Mouse (Mus musculus): ENCODE measurements around the gene Epop. TPM values are rescaled to one million over a fixed set of nuclear protein-coding genes. Genes with fewer than 3 reads are reported as not detected.
"Not testable (repeated sequence)": the region's sequence is repeated elsewhere in the genome, so short reads cannot be mapped to it uniquely, and the experiment has no call there.

Gene Epop
- polyA plus RNA-seq, 1 experiment from 2014 or later: 9.7 TPM

DNA sequence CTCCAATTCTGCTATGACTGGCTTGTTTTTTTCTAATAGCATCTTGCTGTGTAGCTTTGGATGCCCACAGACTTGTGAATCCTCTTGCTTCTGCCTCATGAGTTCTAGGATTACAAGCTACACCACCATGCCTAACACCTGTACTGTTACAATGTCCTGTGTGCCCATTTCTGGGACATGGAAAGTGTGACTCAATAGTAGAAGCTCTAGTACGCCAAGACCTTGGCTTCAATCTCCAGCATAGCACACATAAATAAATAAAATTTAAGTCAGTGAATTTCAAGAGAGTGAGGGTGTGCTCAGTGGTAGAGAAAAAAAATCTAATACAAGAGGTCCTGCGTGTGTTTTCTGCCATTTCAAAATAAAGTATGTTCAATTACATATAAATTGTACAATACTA is 24.7 kb upstream of the Epop start:
- TF ChIP-seq EP300 (optimal IDR thresholded peaks at IDR 0.05) (no peak), CTCF (IDR thresholded peaks at IDR 0.05; ENCODE audit: low read depth) (no peak)
- H3K4me3 ChIP-seq (ENCODE audit: low read depth, low read length): no peak overlapping the region
- WGBS: 81% methylated on average over 2 of the region's 2 CpGs

DNA sequence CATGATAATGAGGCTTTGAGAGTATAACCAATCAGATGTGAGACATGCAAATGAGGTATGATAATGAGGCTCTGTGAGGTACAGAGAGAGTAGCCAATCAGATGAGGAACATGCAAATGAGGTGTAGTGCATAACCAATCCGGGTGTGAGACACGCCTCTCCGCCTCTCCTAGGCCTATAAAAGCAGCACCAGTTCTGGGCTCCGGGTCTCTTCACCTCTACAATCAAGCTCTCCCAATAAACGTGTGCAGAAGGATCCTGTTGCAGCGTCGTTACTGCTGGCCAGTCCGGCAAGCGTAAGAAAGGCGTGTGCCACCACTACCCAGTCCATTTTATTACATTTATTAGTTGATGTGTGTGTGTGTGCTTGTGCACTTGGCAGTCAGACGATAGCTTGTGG is 23.9 kb upstream of the Epop start:
- not testable (repeated sequence) for H3K9me3 ChIP-seq (ENCODE audit: control insufficient read depth, low read length); H3K27ac ChIP-seq (replicated peaks); H3K4me1 ChIP-seq (replicated peaks; ENCODE audit: control insufficient read depth, insufficient read depth); H3K4me2 ChIP-seq (replicated peaks; ENCODE audit: low read depth); H3K9ac ChIP-seq (ENCODE audit: low read length); ATAC-seq (ENCODE audit: low FRiP score, low TSS enrichment); DNase-seq (ENCODE audit: low spot score); H3K4me3 ChIP-seq (ENCODE audit: low read depth, low read length); H3K36me3 ChIP-seq (ENCODE audit: control insufficient read depth, insufficient read depth, low read length); H3K27me3 ChIP-seq (ENCODE audit: control insufficient read depth, insufficient read depth, low read length)
- 94% methylated on average over 11 of the region's 11 CpGs for WGBS

More for the DNA sequence above, 24.7 kb upstream of the Epop start:
- Histone ChIP-seq H3K4me2 (replicated peaks; ENCODE audit: low read depth) (no peak overlapping the region), H3K27ac (replicated peaks) (no peak overlapping the region), H3K36me3 (ENCODE audit: control insufficient read depth, insufficient read depth, low read length) (no peaks in the 10 kb centered on the region), H3K9ac (ENCODE audit: low read length) (no peak overlapping the region), H3K9me3 (ENCODE audit: control insufficient read depth, low read length) (no peaks in the 10 kb centered on the region), H3K27me3 (ENCODE audit: control insufficient read depth, insufficient read depth, low read length) (no peaks in the 10 kb centered on the region), H3K4me1 (replicated peaks; ENCODE audit: control insufficient read depth, insufficient read depth) (no peaks in the 10 kb centered on the region)
- DNase-seq (ENCODE audit: low spot score) (no peak), ATAC-seq (ENCODE audit: low FRiP score, low TSS enrichment) (no peak)

DNA sequence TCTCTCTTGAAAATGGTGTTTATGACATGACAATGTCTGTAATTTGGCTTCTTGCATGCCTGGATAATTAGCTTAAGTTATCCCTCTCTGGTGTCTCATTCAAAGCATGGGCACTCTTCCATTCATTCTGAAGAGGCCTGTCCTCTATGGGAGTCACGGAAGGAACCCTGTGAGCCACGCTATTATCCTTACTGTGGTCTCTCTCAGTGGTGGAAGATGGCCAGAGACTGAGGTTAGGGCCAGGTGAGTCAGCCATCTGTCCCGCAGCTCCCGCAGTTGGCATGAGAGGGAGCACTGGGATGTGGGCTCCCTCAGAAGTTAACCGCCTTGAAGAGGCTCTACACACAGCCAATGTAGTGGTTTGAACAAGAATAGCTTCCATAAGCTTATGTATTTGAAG is 20.8 kb upstream of the Epop start:
- no peak for TF ChIP-seq EP300 (optimal IDR thresholded peaks at IDR 0.05)
- no peak for TF ChIP-seq CTCF (IDR thresholded peaks at IDR 0.05; ENCODE audit: low read depth)
- H3K27me3 ChIP-seq (ENCODE audit: control insufficient read depth, insufficient read depth, low read length): no peaks in the 10 kb centered on the region
- ATAC-seq (ENCODE audit: low FRiP score, low TSS enrichment) (no peak), DNase-seq (ENCODE audit: low spot score) (no peak)
- H3K9me3 ChIP-seq (ENCODE audit: control insufficient read depth, low read length): no peaks in the 10 kb centered on the region
- H3K9ac ChIP-seq (ENCODE audit: low read length): no peak overlapping the region
- H3K4me3 ChIP-seq (ENCODE audit: low read depth, low read length): no peak overlapping the region
- 60% methylated on average over 5 of the region's 5 CpGs for WGBS
- no peak overlapping the region for H3K27ac ChIP-seq (replicated peaks)
- no peaks in the 10 kb centered on the region for H3K36me3 ChIP-seq (ENCODE audit: control insufficient read depth, insufficient read depth, low read length)
- no peaks in the 10 kb centered on the region for H3K4me1 ChIP-seq (replicated peaks; ENCODE audit: control insufficient read depth, insufficient read depth)
- no peak overlapping the region for H3K4me2 ChIP-seq (replicated peaks; ENCODE audit: low read depth)

DNA sequence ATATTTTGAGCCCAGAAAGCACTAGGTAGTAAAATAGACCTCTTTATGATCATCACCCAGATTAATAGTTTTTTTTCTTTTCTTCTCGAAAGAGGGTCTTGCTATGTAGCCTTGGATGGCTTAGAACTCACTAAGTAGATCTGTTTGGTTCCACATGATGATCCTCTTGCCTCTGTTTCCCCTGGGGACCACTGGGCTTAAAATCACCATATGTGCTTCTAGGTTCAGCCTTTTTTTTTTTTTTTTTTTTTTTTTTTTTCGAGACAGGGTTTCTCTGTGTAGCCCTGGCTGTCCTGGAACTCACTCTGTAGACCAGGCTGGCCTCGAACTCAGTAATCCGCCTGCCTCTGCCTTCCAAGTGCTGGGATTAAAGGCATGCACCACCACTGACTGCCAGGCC is 19.0 kb upstream of the Epop start:
- H3K27me3 ChIP-seq (ENCODE audit: control insufficient read depth, insufficient read depth, low read length); ATAC-seq (ENCODE audit: low FRiP score, low TSS enrichment); H3K4me2 ChIP-seq (replicated peaks; ENCODE audit: low read depth); H3K27ac ChIP-seq (replicated peaks); H3K4me3 ChIP-seq (ENCODE audit: low read depth, low read length); H3K9me3 ChIP-seq (ENCODE audit: control insufficient read depth, low read length); H3K36me3 ChIP-seq (ENCODE audit: control insufficient read depth, insufficient read depth, low read length); DNase-seq (ENCODE audit: low spot score); H3K4me1 ChIP-seq (replicated peaks; ENCODE audit: control insufficient read depth, insufficient read depth); H3K9ac ChIP-seq (ENCODE audit: low read length): not testable (repeated sequence)
- 91% methylated on average over 4 of the region's 4 CpGs for WGBS

- Histone ChIP-seq H3K36me3 (ENCODE audit: control insufficient read depth, insufficient read depth, low read length) (no peaks in the 10 kb centered on the region), H3K4me3 (ENCODE audit: low read depth, low read length) (no peak overlapping the region), H3K4me1 (replicated peaks; ENCODE audit: control insufficient read depth, insufficient read depth) (no peaks in the 10 kb centered on the region), H3K9ac (ENCODE audit: low read length) (no peak overlapping the region), H3K27ac (replicated peaks) (no peak overlapping the region), H3K9me3 (ENCODE audit: control insufficient read depth, low read length) (no peaks in the 10 kb centered on the region), H3K4me2 (replicated peaks; ENCODE audit: low read depth) (no peak overlapping the region), H3K27me3 (ENCODE audit: control insufficient read depth, insufficient read depth, low read length) (no peaks in the 10 kb centered on the region)
- 2% methylated on average over 6 of the region's 6 CpGs for WGBS
- ATAC-seq (ENCODE audit: low FRiP score, low TSS enrichment) (peak; percentile 63), DNase-seq (ENCODE audit: low spot score) (peak; percentile 76)
- TF ChIP-seq EP300 (optimal IDR thresholded peaks at IDR 0.05) (no peak), CTCF (IDR thresholded peaks at IDR 0.05; ENCODE audit: low read depth) (peak; percentile 86)
These were observed 15.3 kb upstream of the Epop start for GRCm38 (mm10) chr11:97644834-97645233.

- H3K27ac ChIP-seq (replicated peaks): no peak overlapping the region
- no peak overlapping the region for H3K4me2 ChIP-seq (replicated peaks; ENCODE audit: low read depth)
- WGBS: 69% methylated on average over 8 of the region's 8 CpGs
- H3K4me1 ChIP-seq (replicated peaks; ENCODE audit: control insufficient read depth, insufficient read depth): no peaks in the 10 kb centered on the region
- H3K36me3 ChIP-seq (ENCODE audit: control insufficient read depth, insufficient read depth, low read length): no peaks in the 10 kb centered on the region
- no peak overlapping the region for H3K9ac ChIP-seq (ENCODE audit: low read length)
- no peak for TF ChIP-seq CTCF (IDR thresholded peaks at IDR 0.05; ENCODE audit: low read depth)
- no peak for TF ChIP-seq EP300 (optimal IDR thresholded peaks at IDR 0.05)
- no peaks in the 10 kb centered on the region for H3K27me3 ChIP-seq (ENCODE audit: control insufficient read depth, insufficient read depth, low read length)
- no peak for ATAC-seq (ENCODE audit: low FRiP score, low TSS enrichment)
- no peak overlapping the region for H3K4me3 ChIP-seq (ENCODE audit: low read depth, low read length)
- DNase-seq (ENCODE audit: low spot score): no peak
- H3K9me3 ChIP-seq (ENCODE audit: control insufficient read depth, low read length): no peaks in the 10 kb centered on the region
These were observed 14.0 kb upstream of the Epop start for GRCm38 (mm10) chr11:97643380-97644055.
